Mouse (Mus musculus) heart, embryonic 10.5 days (tissue): ENCODE measurements around the gene Taok1. TPM values are rescaled to one million over a fixed set of nuclear protein-coding genes. Genes with fewer than 3 reads are reported as not detected.
"Not testable (repeated sequence)": the region's sequence is repeated elsewhere in the genome, so short reads cannot be mapped to it uniquely, and the experiment has no call there.

Experiments used
- DNase-seq: peaks from one replicate; pipeline ENCODE4 v3.0.0-alpha.2; 2017; ENCODE audit warnings: low spot score
- H3K27ac ChIP-seq: fragments of 300-500 bp; sonication (generic); 2 replicates; pipeline ENCODE4 v1.5.1; 2016; ENCODE audit warnings: mild to moderate bottlenecking
- H3K27me3 ChIP-seq: fragments of 300-500 bp; sonication (generic); 2 replicates; pipeline ENCODE4 v1.6.1; 2016; ENCODE audit warnings: mild to moderate bottlenecking; ENCODE audit not compliant: poor library complexity, insufficient read depth, severe bottlenecking
- H3K36me3 ChIP-seq: fragments of 300-500 bp; sonication (generic); 2 replicates; pipeline ENCODE4 v1.6.1; 2016; ENCODE audit warnings: mild to moderate bottlenecking, moderate library complexity
- H3K4me1 ChIP-seq: fragments of 300-500 bp; sonication (generic); 2 replicates; pipeline ENCODE4 v1.6.1; 2016; ENCODE audit warnings: mild to moderate bottlenecking
- H3K4me3 ChIP-seq: fragments of 300-500 bp; sonication (generic); 2 replicates; pipeline ENCODE4 v1.5.1; 2016; ENCODE audit warnings: mild to moderate bottlenecking, moderate library complexity
- H3K9me3 ChIP-seq: fragments of 300-500 bp; sonication (generic); 2 replicates; pipeline ENCODE4 v1.6.1; 2016; ENCODE audit warnings: mild to moderate bottlenecking, moderate library complexity
- WGBS: fragments of 180-500 bp; shearing (Covaris S2); methylation state at CpG from one replicate; pipeline ENCODE4 v1.1.7; 2016; 5-methylcytosine and 5-hydroxymethylcytosine counted together
- polyA plus RNA-seq: library from polyadenylated mRNA; unstranded; fragments of >200 nt; fragmentation: Nextera tagmentation; extraction: Ambion mirVana; gene quantifications from 2 replicates; pipeline ENCODE4 v1.2.1, GENCODE M21; 2016

Taok1 gene
- polyA plus RNA-seq, 1 experiment from 2014 or later = 10.9 TPM

GRCm38 (mm10) chr11:77528420-77528819 is 79.2 kb downstream of the Taok1 start:
- WGBS = 85% methylated on average over 3 of the region's 3 CpGs
- not testable (repeated sequence) for DNase-seq, H3K4me3 ChIP-seq, H3K9me3 ChIP-seq, H3K4me1 ChIP-seq, H3K27me3 ChIP-seq, H3K27ac ChIP-seq, H3K36me3 ChIP-seq

DNA sequence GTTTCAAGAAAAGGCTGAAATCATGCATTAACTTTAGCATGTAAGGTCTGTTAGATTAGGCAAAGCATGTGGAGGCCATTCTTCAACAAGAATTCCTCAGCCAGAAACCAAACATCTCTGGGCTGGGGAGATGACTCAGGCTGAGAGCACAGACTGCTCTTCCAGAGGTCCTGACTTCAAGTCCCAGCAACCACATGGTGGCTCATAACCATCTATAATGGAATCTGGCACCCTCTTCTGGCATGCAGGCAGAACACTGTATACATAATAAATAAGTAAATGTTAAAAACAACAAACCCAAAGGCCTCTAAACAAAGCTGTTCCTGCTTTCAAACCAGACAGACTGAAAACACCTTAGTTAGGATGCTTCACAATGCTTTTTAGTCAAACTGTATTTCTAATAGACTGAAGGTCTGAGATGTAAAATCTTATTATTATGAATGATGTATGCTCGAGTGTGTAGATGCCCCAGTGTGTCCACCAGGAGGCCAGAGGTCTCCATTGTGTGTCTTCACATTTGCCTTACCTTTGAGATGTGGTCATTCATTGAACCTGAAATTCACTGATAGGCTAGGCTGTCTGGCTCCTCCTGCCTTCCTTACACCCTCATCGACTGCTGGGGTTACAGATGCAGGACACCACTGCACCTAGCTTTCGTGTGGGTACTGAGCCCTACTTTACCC is 81.7 kb downstream of the Taok1 start:
- no peaks in the 10 kb centered on the region for H3K27me3 ChIP-seq
- H3K4me1 ChIP-seq = no peaks in the 10 kb centered on the region
- peaks cover 6% of the 10 kb centered on the region; the same call in 1 of the 2 replicates for H3K36me3 ChIP-seq
- H3K4me3 ChIP-seq = no peak overlapping the region
- DNase-seq = no peak
- H3K9me3 ChIP-seq = no peaks in the 10 kb centered on the region
- 68% methylated on average over 3 of the region's 3 CpGs for whole genome bisulfite sequencing
- no peak overlapping the region for H3K27ac ChIP-seq

DNA sequence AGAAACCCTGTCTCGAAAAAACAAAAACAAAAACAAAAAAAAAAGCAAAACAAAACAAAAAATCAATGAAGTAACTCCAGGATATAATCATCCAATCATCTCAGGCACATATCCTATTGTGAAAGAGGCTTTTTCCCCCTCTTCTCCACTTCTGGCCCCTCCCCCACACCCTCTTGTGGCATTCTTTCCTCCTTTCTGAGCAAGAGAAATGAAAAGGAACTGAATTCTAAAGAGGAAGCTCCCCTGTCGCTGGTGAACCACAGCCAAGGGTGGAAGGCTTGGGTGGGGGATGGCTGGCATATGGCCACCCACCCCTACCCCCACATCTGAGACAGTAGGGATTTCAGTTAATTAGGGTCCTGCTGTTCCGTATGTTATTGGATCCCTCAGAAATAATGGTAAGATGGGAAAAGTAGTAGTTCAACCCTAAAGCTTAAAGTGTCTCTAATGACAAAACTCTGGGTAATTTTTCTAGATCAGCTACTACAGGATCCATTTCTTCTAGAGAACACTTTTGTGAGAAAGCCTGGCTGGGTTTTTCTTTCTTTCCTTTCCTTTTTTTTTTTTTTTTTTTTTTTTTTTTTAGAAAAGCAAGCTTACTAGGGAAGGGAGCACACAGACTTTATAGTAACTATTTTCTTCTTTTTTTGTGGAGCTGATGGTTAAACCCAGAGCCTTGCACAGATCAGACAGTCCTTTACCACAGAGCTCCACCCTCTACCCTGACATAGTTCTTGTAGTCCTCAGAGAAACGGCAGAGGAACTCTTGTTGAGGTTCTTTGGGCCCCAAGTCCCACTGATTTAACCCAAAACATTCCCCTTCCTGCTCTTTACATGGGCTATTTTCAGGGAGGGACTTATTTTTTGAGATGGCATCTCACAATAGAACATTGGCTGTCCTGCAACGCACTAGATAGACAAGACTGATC is 86.8 kb downstream of the Taok1 start:
- Histone ChIP-seq H3K4me1 (peaks cover 13% of the 10 kb centered on the region), H3K9me3 (no peaks in the 10 kb centered on the region)
- WGBS = 53% methylated on average over 5 of the region's 5 CpGs

DNA sequence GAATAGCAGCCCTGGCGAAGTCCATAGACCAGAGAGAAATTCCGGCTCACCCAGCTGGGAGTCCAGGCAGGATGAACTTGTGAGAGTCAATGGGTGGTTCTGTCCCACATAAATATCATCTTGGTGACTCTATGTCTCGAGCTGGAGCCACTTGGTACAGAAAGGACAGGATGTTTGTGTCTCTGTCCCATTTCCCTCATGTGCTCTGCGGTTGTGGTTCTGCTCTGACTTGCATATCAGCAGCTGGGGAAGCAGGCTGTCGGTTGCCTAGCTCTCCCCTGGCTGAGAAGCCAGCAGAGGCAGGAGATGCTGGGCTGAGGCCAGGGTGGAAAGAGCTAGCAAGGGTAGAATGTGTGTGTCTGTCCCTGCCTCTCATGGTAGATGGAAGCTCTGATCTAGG is 88.6 kb downstream of the Taok1 start, which contains the start of gene Gm10392:
Gm10392 (minus strand) TSS at position 156 of the 400 bp plus-strand sequence.
- H3K27ac ChIP-seq = no peak within 1 kb of the TSS
- no peaks in the 10 kb centered on the region for H3K36me3 ChIP-seq
- H3K9me3 ChIP-seq = no peaks in the 10 kb centered on the region
- 46% methylated on average over 5 of the region's 5 CpGs for WGBS
- H3K4me3 ChIP-seq = no peak within 1 kb of the TSS
- peaks cover 33% of the 10 kb centered on the region for H3K27me3 ChIP-seq
- no peak for DNase-seq
- H3K4me1 ChIP-seq = peaks cover 31% of the 10 kb centered on the region

More for the DNA sequence above, 86.8 kb downstream of the Taok1 start:
- Histone ChIP-seq H3K36me3 (no peaks in the 10 kb centered on the region), H3K27ac (no peak overlapping the region), H3K4me3 (no peak overlapping the region), H3K27me3 (peaks cover 27% of the 10 kb centered on the region)
- no peak for DNase-seq

DNA sequence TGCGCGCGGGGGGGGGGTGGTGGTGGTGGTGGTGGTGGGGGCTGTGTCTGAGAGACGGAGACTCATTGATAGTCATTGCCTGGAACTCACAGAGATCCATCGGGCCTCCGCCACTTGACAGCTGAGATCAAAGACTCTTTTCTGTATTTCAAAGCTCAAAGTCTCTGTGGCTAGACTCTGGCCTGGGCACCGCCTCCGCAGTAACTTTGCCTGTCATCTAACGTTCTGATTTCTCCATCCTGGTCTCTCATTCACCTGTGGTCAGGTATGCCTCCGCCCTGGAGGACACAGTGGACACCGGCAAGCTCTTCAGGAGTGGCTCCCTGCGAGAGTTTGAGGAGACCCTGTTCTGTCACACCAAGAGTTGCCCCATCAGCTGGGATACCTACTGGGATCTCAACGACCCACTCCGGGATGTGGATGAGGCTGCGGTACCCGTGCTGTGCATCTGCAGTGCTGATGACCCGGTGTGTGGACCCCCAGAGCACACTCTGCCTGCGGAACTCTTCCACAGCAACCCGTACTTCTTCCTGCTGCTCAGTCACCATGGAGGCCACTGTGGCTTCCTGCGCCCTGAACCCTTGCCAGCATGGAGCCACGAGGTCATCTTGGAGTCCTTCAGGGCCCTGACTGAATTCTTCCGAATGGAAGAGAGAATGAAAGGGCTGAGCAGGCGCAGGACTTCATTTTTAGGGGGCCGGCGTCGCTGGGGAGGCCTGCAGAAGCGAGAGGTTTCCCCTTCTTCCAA is 89.4 kb downstream of the Taok1 start:
- peaks cover 33% of the 10 kb centered on the region for H3K27me3 ChIP-seq
- H3K9me3 ChIP-seq = no peaks in the 10 kb centered on the region
- H3K27ac ChIP-seq = no peak overlapping the region
- DNase-seq = no peak
- WGBS = 82% methylated on average over 27 of the region's 27 CpGs
- peaks cover 38% of the 10 kb centered on the region for H3K4me1 ChIP-seq
- no peak overlapping the region for H3K4me3 ChIP-seq
- no peaks in the 10 kb centered on the region for H3K36me3 ChIP-seq

DNA sequence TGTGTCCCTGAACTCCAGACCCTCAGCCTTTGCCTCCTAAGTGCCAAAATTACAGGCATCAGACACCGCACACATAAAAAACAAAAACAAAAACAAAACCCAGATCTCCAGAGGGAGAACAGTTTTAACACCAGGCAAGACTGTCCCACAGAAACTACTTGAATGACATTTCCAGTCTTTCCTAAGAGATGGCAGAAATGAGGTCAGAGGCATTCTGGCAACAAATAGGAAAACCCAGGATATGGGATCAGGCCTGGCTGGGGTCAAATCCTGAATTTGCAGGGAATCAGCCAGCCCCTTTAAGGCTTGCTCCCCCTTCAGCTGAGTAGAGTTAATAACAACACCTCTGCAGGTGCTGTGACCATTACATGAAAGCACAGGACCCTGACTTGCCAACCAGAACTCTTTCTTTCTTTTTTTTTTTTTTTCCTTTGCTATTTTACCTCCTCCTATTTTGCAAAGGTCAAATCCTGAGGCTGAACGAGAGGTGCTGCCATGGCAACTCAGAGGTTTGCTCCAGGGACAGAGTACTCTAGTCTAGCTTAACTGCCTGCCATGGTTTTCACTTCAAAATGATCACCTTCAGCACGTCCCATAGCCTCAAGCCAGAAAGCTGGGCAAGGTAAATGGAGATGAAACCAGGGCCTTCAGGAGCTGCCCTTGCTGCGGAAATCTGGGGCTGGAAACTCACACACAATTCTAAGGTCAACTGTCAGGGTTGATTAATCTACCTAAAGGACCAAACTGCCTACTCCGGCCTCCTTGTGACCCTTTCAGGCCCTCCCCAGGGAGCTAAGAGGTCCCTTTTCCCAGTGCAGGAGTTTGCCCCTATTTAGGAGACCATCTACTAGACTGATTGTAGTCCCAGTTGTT is 90.8 kb downstream of the Taok1 start:
- Histone ChIP-seq H3K9me3 (no peaks in the 10 kb centered on the region), H3K27me3 (peaks cover 33% of the 10 kb centered on the region), H3K27ac (no peak overlapping the region), H3K4me3 (no peak overlapping the region), H3K36me3 (no peaks in the 10 kb centered on the region), H3K4me1 (peaks cover 46% of the 10 kb centered on the region)
- WGBS = 66% methylated on average over 5 of the region's 5 CpGs
- no peak for DNase-seq

- Histone ChIP-seq H3K9me3 (no peaks in the 10 kb centered on the region), H3K27me3 (peaks cover 33% of the 10 kb centered on the region), H3K27ac (peak within 1 kb of the TSS; percentile 74), H3K4me3 (peak within 1 kb of the TSS; percentile 78), H3K4me1 (peaks cover 46% of the 10 kb centered on the region), H3K36me3 (no peaks in the 10 kb centered on the region)
- 9% methylated on average over 39 of the region's 39 CpGs for WGBS
- no peak for DNase-seq
Measured at GRCm38 (mm10) chr11:77515637-77516552, 91.7 kb downstream of the Taok1 start, which contains the start of gene Trp53i13. Trp53i13 (minus strand) TSS chr11:77515980.

DNA sequence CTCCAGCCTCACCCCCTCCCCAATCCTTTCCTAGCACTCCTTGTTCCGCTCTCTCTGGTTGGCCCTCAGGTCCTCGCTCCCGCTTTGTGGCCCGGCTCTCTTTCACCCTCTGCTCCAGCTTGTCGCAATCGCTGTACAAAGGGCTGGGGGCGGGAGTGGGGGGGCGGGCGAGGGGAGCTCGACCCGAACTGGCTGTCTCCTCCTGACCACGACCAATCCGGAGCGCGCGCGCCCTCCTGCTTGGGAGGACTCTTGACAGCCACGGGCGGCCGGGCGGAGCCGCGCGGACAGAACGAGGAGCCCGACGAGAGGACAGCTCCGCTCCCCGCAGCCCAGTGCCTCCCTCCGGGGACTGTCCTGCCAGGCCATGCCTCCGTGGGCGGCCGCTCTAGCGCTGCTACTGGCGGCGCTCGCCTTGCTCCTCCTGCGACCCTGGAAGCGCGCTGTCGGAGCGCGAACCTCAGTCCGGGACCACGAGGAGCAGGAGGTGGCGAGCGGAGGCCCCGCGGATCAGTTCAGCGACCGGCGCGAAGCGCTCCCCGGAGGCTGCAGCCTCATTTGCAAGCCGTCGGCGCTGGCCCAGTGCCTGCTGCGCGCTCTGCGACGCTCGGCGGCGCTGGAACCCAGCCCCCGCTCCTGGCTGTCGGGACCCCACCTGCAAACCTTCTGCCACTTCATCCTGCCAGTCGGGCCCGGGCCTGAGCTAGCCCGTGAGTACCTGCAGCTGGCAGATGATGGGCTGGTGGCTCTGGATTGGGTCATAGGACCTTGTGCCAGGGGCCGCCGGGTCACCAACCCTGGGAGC is 92.6 kb downstream of the Taok1 start, which contains the start of gene Abhd15:
Abhd15 (plus strand) TSS at position 290 of the 805 bp plus-strand sequence.
- DNase-seq = peak; percentile 89
- H3K4me3 ChIP-seq = peak within 1 kb of the TSS; percentile 78
- peaks cover 6% of the 10 kb centered on the region; the same call in 1 of the 2 replicates for H3K36me3 ChIP-seq
- no peaks in the 10 kb centered on the region for H3K9me3 ChIP-seq
- peaks cover 33% of the 10 kb centered on the region for H3K27me3 ChIP-seq
- H3K27ac ChIP-seq = peak within 1 kb of the TSS; percentile 74
- peaks cover 46% of the 10 kb centered on the region for H3K4me1 ChIP-seq
- WGBS = under 1% methylated on average over 72 of the region's 72 CpGs

GRCm38 (mm10) chr11:77514281-77514831 is 93.3 kb downstream of the Taok1 start:
- Histone ChIP-seq H3K9me3 (no peaks in the 10 kb centered on the region), H3K4me1 (peaks cover 46% of the 10 kb centered on the region), H3K27me3 (peaks cover 33% of the 10 kb centered on the region), H3K27ac (peak overlapping the region; percentile 74), H3K36me3 (peaks cover 13% of the 10 kb centered on the region; the same call in 1 of the 2 replicates), H3K4me3 (peak overlapping the region; percentile 78)
- WGBS = under 1% methylated on average over 19 of the region's 19 CpGs
- peak; percentile 88 for DNase-seq

DNA sequence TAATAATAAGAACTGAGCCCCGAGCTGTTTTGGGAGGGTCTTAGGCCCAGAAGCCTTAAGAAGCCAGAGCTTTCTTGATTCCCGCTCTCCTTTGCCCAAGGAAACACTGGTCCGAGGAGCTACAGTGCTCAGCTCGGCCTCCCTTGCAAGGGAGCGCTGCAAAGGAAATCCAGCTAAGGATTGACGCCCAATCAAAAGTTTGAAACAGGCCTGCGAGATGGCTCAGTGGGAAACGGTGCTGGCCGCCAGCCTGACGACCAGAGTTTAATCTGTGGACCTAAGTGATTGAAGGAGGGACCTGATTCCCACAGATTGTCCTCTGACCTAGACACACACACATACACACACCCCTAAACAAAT is 93.8 kb downstream of the Taok1 start:
- 4% methylated on average over 10 of the region's 10 CpGs for WGBS
- peak; percentile 78 for DNase-seq

More for the DNA sequence above, 93.8 kb downstream of the Taok1 start:
- H3K27me3 ChIP-seq = peaks cover 33% of the 10 kb centered on the region
- peaks cover 48% of the 10 kb centered on the region for H3K4me1 ChIP-seq
- peaks cover 18% of the 10 kb centered on the region for H3K36me3 ChIP-seq
- H3K4me3 ChIP-seq = peak overlapping the region; percentile 78
- no peaks in the 10 kb centered on the region for H3K9me3 ChIP-seq
- peak overlapping the region; percentile 90 for H3K27ac ChIP-seq
